Mouse (Mus musculus): ENCODE measurements around the gene Pced1a. TPM values are rescaled to one million over a fixed set of nuclear protein-coding genes. Genes with fewer than 3 reads are reported as not detected.
"Not testable (repeated sequence)": the region's sequence is repeated elsewhere in the genome, so short reads cannot be mapped to it uniquely, and the experiment has no call there.

The Pced1a gene
- polyA plus RNA-seq, 1 experiment from 2014 or later: 13.6 TPM

DNA sequence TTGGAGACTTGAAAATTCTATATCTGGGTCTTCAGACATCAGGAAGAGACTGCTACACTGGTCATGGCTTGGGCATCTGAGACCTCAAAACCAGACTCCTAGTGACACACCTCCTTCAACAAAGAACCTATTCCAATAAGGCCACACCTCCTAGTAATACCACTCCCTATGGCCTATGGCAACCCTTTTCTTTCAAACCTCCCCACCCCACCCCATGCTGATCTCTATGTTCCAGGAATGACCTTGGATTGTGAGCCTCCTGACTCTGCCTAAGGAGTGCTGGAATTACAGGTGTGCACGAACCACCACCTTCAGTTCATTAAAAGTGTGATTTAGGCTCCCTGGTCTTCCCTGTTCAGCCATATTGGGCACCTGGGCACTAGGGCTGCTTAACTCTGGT, 24.5 kb downstream of the Pced1a start:
- H3K4me1 ChIP-seq: peaks cover 21% of the 10 kb centered on the region
- H3K36me3 ChIP-seq: 0 out of 2 replicates have a peak, but pooled peaks cover 8% of the 10 kb centered on the region
- no peak overlapping the region for H3K4me3 ChIP-seq
- 84% methylated on average over 1 of the region's 1 CpGs for WGBS
- no peak overlapping the region for H3K27ac ChIP-seq
- peaks cover 29% of the 10 kb centered on the region for H3K27me3 ChIP-seq (ENCODE audit: insufficient read depth, poor library complexity, severe bottlenecking)
- no peak for DNase-seq (ENCODE audit: low spot score)
- H3K9me3 ChIP-seq: no peaks in the 10 kb centered on the region

DNA sequence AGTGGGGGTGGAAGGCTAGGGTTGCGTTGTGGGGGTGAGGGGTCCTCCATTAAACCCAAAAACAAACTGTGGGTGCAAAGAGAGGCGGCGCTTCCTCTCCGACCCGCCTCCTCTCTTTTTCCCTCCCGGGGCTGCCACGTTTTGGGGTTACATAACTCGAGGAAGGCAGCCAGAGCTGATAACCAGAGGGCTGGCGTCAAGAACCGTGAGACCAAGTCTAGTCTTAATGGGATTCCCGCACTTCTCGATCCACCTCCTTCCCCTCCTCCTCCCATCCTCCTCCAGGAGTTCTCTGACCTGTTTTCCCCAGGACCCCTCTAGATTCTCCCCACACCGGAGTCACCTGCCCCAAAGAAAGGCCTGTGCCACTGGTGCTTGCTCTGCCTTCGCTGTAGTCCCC, 26.4 kb downstream of the Pced1a start:
- peak; percentile 71 for DNase-seq (ENCODE audit: low spot score)
- peaks cover 29% of the 10 kb centered on the region for H3K27me3 ChIP-seq (ENCODE audit: insufficient read depth, poor library complexity, severe bottlenecking)
- WGBS: 11% methylated on average over 14 of the region's 14 CpGs
- H3K9me3 ChIP-seq: no peaks in the 10 kb centered on the region
- peak overlapping the region; percentile 79 for H3K4me3 ChIP-seq
- peaks cover 21% of the 10 kb centered on the region for H3K4me1 ChIP-seq
- H3K36me3 ChIP-seq: peaks cover 27% of the 10 kb centered on the region
- H3K27ac ChIP-seq: peak overlapping the region; percentile 89

DNA sequence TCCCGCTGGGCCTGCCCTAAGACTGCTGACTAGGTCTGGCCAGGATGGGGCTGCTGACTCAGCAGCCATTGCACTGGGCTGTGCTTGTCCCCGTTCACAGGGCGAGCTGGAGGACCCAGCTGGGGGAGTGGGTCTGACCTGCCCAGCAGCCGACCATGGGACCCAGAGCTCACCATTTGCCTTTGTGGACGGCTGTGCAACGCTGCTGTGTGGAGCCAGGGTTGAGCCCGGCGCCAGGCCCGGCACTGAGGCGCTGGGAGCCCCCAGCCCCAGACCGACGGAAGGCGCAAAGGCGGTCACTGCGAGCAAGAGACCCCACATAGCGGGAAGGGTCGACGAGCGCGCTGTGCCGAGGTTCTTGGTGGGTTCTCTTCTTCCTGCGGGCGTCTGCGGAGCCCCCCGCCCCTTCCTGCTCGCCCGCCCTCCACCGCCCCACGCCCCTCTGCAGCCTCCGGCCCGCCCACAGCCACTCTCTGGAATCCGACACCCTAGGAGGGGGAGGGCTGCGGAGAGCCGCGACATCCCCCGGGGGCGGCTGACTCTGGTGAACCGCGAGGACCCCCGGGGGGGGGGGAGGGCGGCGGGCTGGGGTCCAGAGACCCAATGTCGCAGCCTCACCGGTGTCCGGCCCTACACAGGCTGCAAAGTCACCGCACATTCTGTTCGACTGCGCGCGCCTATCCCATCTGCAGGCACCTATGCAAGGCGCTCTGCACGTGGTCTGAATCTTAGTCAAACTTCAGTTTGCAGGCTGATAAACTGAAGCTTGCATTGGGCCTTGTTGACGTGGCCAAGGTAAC, 27.1 kb downstream of the Pced1a start, which contains the start of gene Cpxm1:
Gene Cpxm1 (minus strand): TSS at position 389 of the 800 bp plus-strand sequence.
- Histone ChIP-seq H3K4me1 (peaks cover 21% of the 10 kb centered on the region), H3K36me3 (peaks cover 34% of the 10 kb centered on the region), H3K4me3 (peak within 1 kb of the TSS; percentile 79), H3K9me3 (no peaks in the 10 kb centered on the region), H3K27me3 (ENCODE audit: insufficient read depth, poor library complexity, severe bottlenecking) (peaks cover 29% of the 10 kb centered on the region), H3K27ac (peak within 1 kb of the TSS; percentile 89)
- peak; percentile 83 for DNase-seq (ENCODE audit: low spot score)
- under 1% methylated on average over 39 of the region's 53 CpGs for WGBS

DNA sequence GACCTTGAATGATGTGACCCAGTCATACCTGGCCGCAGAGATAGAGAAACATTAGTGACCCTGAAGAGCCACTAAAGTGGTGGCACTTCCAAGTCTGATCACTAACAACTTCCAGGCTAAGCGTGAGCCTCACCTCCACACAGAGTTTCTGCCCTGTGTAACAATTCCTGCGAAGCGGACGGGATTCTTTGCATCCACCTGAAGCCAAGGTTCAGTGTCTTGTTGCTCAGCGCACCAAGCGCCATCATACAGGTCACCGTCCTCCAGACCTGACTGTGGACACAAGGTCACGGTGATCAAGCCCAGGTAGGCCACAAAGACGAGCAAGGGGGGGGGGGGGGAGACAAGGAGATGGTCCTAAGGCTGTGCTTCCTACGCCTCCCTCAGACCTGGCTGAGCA, 28.8 kb downstream of the Pced1a start:
- H3K4me3 ChIP-seq: no peak overlapping the region
- 88% methylated on average over 11 of the region's 11 CpGs for WGBS

DNA sequence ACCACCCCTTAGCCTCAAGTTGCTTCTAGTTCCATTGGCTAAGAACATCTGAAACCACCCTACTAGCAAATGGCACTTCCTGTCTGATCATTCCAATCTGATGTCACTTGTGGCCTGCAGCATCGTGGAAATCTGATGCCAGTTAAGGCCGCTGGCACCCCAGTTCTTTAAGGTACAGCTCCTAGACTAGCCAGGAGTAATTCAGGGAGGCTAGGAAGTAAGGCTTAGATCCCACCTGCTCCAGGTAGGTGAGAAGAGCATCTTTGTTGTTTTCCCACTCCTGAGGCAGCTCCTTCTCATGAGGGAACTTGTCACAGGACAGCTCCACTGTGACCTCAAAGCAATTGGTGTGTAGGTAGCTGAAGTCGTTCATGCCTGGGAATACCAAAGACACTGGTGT, 31.7 kb downstream of the Pced1a start:
- Histone ChIP-seq H3K9me3 (no peaks in the 10 kb centered on the region), H3K36me3 (peaks cover 45% of the 10 kb centered on the region), H3K27me3 (ENCODE audit: insufficient read depth, poor library complexity, severe bottlenecking) (peaks cover 13% of the 10 kb centered on the region), H3K4me3 (no peak overlapping the region), H3K4me1 (peaks cover 15% of the 10 kb centered on the region), H3K27ac (no peak overlapping the region)
- peak; percentile 53 for DNase-seq (ENCODE audit: low spot score)
- 85% methylated on average over 3 of the region's 3 CpGs for WGBS

More for the DNA sequence above, 28.8 kb downstream of the Pced1a start:
- peak; percentile 66 for DNase-seq (ENCODE audit: low spot score)
- peaks cover 21% of the 10 kb centered on the region for H3K4me1 ChIP-seq
- no peak overlapping the region for H3K27ac ChIP-seq
- peaks cover 29% of the 10 kb centered on the region for H3K27me3 ChIP-seq (ENCODE audit: insufficient read depth, poor library complexity, severe bottlenecking)
- H3K9me3 ChIP-seq: no peaks in the 10 kb centered on the region
- peaks cover 39% of the 10 kb centered on the region for H3K36me3 ChIP-seq

DNA sequence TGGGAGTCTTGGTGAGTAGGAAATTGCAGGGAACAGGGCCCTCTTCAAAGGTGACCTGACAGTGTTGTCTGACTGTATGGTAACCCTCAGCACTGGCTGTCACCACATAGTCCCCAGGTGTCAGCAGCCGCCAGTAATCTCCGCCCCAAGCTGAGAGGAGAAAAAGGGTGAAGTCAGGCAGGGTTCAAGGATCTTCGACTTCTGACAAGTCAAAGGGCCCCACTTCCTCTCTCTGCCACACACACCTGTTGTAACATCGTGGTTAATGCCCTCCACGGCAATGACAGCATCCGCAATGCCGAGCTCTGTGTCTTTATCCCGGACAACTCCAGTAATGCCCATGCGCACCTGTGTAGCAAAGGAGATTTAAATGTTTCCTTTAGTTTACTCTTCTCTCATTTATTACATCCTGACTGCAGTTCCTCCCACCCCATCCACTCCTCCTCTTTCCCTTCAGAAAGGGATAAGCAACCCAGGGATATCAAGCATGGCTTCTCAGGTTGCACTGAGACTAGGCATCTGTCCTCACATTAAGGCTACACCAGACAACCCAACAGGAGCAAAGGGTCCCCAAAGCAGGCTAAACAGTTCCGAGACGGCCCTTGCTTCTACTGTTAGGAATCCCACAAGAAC, 33.4 kb downstream of the Pced1a start:
- peaks cover 4% of the 10 kb centered on the region for H3K27me3 ChIP-seq (ENCODE audit: insufficient read depth, poor library complexity, severe bottlenecking)
- H3K27ac ChIP-seq: no peak overlapping the region
- WGBS: 80% methylated on average over 11 of the region's 11 CpGs
- H3K4me3 ChIP-seq: no peak overlapping the region
- H3K36me3 ChIP-seq: peaks cover 45% of the 10 kb centered on the region
- H3K4me1 ChIP-seq: no peaks in the 10 kb centered on the region
- H3K9me3 ChIP-seq: no peaks in the 10 kb centered on the region
- peak; percentile 52 for DNase-seq (ENCODE audit: low spot score)

DNA sequence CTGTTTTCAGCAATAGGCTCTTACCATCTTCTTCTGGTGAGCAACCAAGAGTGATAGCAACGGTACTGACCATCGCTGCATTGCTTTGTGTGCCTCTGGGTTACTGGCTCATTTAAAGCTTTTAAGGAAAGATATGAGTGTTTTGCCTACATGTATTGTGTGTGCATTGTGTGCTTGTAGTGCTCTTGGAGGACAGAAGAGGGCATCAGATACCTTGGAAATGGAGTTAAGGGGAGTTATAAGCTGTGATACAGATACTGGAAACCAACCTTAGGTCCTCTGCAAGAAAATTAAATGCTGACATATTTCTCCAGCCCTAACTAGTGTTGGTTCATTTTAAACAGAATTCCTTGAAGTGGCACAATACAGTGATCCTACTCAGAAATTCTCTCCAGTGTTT, 35.7 kb downstream of the Pced1a start:
- Histone ChIP-seq H3K9me3 (no peaks in the 10 kb centered on the region), H3K36me3 (peaks cover 24% of the 10 kb centered on the region), H3K4me1 (no peaks in the 10 kb centered on the region), H3K27ac (no peak overlapping the region), H3K27me3 (ENCODE audit: insufficient read depth, poor library complexity, severe bottlenecking) (no peaks in the 10 kb centered on the region), H3K4me3 (no peak overlapping the region)
- WGBS: 75% methylated on average over 2 of the region's 2 CpGs
- DNase-seq (ENCODE audit: low spot score): no peak

DNA sequence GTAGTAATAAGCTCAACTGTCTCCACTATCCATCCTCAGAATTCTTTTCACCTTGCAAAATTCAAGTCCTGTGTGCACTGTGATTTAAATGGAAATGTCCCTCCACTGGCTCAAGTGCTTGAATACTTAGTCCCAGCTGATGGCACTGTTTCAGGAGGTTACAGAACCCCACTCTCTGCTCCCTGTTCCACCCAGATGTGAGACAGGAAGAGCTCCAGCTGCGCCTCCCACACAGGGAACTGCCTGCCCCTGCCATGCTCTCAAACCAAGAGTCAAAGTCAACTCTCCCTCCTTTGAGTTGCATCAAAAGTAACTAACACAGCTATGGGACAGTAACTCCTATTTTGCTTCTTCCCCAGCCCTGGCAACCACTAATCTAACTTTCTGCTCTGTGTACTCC, 38.3 kb downstream of the Pced1a start:
- no peak overlapping the region for H3K27ac ChIP-seq
- DNase-seq (ENCODE audit: low spot score): no peak
- H3K4me1 ChIP-seq: no peaks in the 10 kb centered on the region
- H3K4me3 ChIP-seq: no peak overlapping the region
- no peaks in the 10 kb centered on the region for H3K9me3 ChIP-seq
- no peaks in the 10 kb centered on the region for H3K27me3 ChIP-seq (ENCODE audit: insufficient read depth, poor library complexity, severe bottlenecking)
- peaks cover 8% of the 10 kb centered on the region for H3K36me3 ChIP-seq
- WGBS: 64% methylated on average over 1 of the region's 1 CpGs

DNA sequence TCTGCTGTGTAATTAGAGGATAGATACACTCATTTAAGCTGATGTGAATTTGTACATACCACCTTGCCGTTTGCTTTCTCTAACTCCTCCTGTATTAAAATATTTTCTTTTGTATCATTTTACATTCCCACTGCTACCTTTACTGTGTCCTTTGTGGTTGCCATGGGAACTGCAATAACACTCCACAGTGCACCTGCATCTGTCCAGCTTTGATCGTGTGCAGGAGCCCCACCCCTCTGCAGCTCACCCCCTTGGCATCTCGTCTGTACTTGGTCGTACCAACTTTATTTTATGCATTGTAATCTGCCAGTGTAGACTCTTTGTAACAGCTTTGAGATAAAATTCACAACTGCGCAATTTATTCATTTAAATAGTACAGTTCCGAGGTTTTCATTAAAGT, 40.6 kb downstream of the Pced1a start:
- no peak overlapping the region for H3K4me3 ChIP-seq
- no peak for DNase-seq (ENCODE audit: low spot score)
- no peaks in the 10 kb centered on the region for H3K27me3 ChIP-seq (ENCODE audit: insufficient read depth, poor library complexity, severe bottlenecking)
- WGBS: 81% methylated on average over 6 of the region's 6 CpGs
- H3K4me1 ChIP-seq: no peaks in the 10 kb centered on the region
- H3K36me3 ChIP-seq: no peaks in the 10 kb centered on the region
- H3K9me3 ChIP-seq: no peaks in the 10 kb centered on the region
- H3K27ac ChIP-seq: no peak overlapping the region

DNA sequence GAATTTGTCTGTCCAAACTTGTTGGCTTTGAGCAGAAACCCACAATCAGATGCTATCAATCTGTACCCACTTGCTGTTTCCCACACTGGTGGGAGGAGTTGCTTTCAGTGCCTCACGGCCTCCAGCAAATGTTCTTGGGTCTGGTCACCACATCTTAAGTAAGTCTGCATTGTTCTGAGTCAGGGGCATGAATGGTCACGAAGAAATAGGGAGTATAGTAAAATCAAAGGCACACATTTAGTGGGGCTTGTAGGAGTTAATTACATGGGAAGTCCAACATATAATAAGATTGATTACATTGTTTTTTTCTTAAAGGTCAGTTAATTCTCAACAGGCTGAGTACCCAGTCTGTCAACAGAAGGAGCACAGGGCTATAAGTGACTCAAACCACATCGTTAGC, 41.3 kb downstream of the Pced1a start:
- H3K4me1 ChIP-seq: no peaks in the 10 kb centered on the region
- H3K27ac ChIP-seq: no peak overlapping the region
- no peaks in the 10 kb centered on the region for H3K9me3 ChIP-seq
- H3K27me3 ChIP-seq (ENCODE audit: insufficient read depth, poor library complexity, severe bottlenecking): no peaks in the 10 kb centered on the region
- DNase-seq (ENCODE audit: low spot score): no peak
- WGBS: 66% methylated on average over 3 of the region's 3 CpGs
- H3K4me3 ChIP-seq: no peak overlapping the region
- no peaks in the 10 kb centered on the region for H3K36me3 ChIP-seq

DNA sequence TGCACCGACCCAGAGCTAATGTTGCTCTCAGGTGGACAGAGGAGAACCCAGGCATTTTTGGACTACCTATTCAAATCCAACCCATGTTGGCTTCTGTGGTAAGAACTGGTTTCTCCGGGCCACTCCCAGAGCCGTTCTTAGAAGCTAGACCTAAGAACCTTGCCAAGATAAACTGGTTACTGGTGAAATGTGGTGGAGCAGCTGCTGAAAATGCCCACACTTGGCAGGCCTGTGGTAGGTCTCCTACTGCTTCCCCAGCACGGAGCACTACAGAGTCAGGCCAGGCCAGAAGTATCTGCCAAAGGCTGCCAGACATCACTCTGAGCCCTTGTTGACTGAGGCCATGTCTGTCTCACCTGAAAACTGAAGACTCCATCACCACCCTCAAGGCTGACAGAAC, 49.5 kb downstream of the Pced1a start:
- Histone ChIP-seq H3K4me1 (no peaks in the 10 kb centered on the region), H3K9me3 (no peaks in the 10 kb centered on the region), H3K27me3 (ENCODE audit: insufficient read depth, poor library complexity, severe bottlenecking) (peaks cover 23% of the 10 kb centered on the region; the same call in 1 of the 2 replicates), H3K36me3 (no peaks in the 10 kb centered on the region), H3K4me3 (no peak overlapping the region), H3K27ac (no peak overlapping the region)
- 62% methylated on average over 4 of the region's 4 CpGs for WGBS
- no peak for DNase-seq (ENCODE audit: low spot score)

DNA sequence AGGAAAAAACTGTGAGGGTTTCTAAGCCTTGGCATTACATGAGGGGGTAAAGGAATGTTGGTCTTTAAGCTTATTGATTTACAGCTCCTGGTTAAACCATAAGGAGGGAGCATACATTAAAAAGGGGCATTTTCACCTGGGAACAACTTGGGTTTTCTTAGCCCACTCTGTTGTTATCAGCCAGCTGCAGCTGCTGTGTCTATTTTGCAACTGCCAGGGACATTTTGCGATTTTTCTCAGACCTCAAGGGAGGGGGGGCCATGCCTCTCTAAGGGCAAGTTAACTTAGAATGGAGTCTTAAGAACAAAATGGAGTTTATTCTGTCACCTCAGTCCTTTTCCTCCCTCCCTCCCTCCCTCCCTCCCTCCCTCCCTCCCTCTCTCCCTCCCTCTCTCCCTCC, 51.5 kb downstream of the Pced1a start:
- DNase-seq (ENCODE audit: low spot score); H3K27ac ChIP-seq; H3K9me3 ChIP-seq; H3K4me1 ChIP-seq; H3K4me3 ChIP-seq; H3K36me3 ChIP-seq: not testable (repeated sequence)
- WGBS: 40% methylated on average over 1 of the region's 1 CpGs
- H3K27me3 ChIP-seq (ENCODE audit: insufficient read depth, poor library complexity, severe bottlenecking): peaks cover 23% of the 10 kb centered on the region; the same call in 1 of the 2 replicates

DNA sequence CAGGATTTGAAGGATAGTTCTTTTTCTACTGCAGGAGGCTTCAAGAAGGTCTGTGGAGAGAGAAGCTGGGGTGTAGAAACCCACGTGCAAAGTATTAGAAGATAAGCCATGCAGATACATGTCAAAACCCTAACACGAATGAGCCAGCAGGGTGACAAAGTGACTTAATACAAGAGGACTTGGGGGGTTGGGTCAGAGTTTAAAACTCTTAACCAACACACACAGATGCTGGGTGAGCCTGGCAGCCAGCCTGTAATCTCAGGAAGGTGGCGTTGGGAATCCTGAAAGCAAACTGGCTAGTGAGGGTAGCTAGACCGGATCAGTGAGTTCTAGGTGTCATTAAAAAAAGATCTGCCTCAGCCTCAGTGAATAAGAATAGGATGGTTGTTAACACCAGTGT, 57.1 kb downstream of the Pced1a start:
- Histone ChIP-seq H3K4me3 (no peak overlapping the region), H3K27me3 (ENCODE audit: insufficient read depth, poor library complexity, severe bottlenecking) (peaks cover 52% of the 10 kb centered on the region), H3K36me3 (no peaks in the 10 kb centered on the region), H3K9me3 (no peaks in the 10 kb centered on the region), H3K27ac (no peak overlapping the region), H3K4me1 (peaks cover 12% of the 10 kb centered on the region)
- no peak for DNase-seq (ENCODE audit: low spot score)
- 63% methylated on average over 4 of the region's 4 CpGs for WGBS

Data from heart, embryonic 10.5 days (tissue).